Mouse (Mus musculus): Measurements from ENCODE around the gene Mlana.

Mlana gene

GRCm38 (mm10) chr19:29739608-29740007 is 42.0 kb downstream of the Mlana start:
- in situ Hi-C loops (cut with MboI; ENCODE audit: unreplicated experiment in 2 of 2), result no loop called here

GRCm38 (mm10) chr19:29740661-29741060 is 43.0 kb downstream of the Mlana start:
- in situ Hi-C loops (cut with MboI; ENCODE audit: unreplicated experiment in 2 of 2), result no loop called here

- in situ Hi-C loops (cut with MboI; ENCODE audit: unreplicated experiment in 2 of 2), result no loop called here
Measured at GRCm38 (mm10) chr19:29743531-29743930, 45.9 kb downstream of the Mlana start.

- in situ Hi-C loops (cut with MboI; ENCODE audit: unreplicated experiment in 2 of 2), result no loop called here
Measured at GRCm38 (mm10) chr19:29750994-29751393, 53.4 kb downstream of the Mlana start.

DNA sequence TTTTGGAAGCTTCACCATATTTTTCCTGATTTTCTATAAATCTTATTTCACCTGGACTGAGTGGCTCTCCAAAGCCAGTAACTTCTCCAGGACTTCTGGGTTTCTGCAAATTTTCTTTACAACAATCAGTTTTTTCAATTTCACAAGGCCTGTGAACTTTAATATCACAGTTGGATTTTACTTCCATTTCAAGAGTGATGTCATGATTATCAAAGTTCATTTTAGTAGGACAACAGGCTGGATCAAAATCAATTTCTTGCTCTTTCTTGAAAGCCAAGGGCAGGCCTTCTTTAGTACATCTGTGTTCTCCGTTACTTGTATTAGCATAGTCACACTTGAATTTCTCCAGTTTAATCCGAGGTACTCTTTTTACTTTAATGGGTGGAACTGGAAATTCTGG is 56.3 kb downstream of the Mlana start:
- in situ Hi-C loops (cut with MboI; ENCODE audit: unreplicated experiment in 2 of 2), result no loop called here
